Comparison of ENCODE assay signal across 30 mouse cellular contexts in genomic region chr13:67743896-67744295, GRCm38 (mm10). TPM values are rescaled to one million over a fixed set of nuclear protein-coding genes. Genes with fewer than 3 reads are reported as not detected.
A peak's percentile ranks its signal among the peaks of the same experiment; 100 is the strongest.
DNase-seq lines count a peak whose midpoint lies in the region; ATAC-seq and TF ChIP-seq lines count a peak whose summit lies in the region.
"Had no signal": no experiment of that assay in that cellular context is flagged by ENCODE, and none has a peak within 500 bp of the region (broad histone marks: within the 10 kb centered on the region; RNA-seq: fewer than 3 reads in every experiment).

No protein-coding gene starts in this region.

- 89% methylated on average over 9 of the region's 9 CpGs for WGBS in midbrain, embryonic 14.5 days

- no peaks in the 10 kb centered on the region for H3K36me3 ChIP-seq in E14TG2a.4 (ENCODE audit: insufficient read depth, low read length)
- peaks cover 15% of the 10 kb centered on the region for H3K36me3 ChIP-seq in midbrain, embryonic 14.5 days (ENCODE audit: control insufficient read depth, insufficient read depth, low read length)
- H3K36me3 ChIP-seq: G1E had no signal

- ATAC-seq in midbrain, embryonic 14.5 days (ENCODE audit: low FRiP score, low TSS enrichment): no peak
- ATAC-seq: activated CD4-positive, CD25-positive, alpha-beta regulatory T cell, adult 4 months; CD4-positive, CD25-positive, alpha-beta regulatory T cell, adult 4 months; forebrain, embryonic 14.5 days; forebrain, embryonic 16.5 days; Patski had no signal

- peak; percentile 74 for DNase-seq in heart, adult 11 months
- no peak for DNase-seq in heart, adult 9 months (ENCODE audit: low spot score in 2 of 2)
- DNase-seq in ES-CJ7 (ENCODE audit: low read depth, low spot score) (peak; percentile 35), R1 (ENCODE audit: low read depth, low spot score) (peak; percentile 71)
- no peak for DNase-seq in lung, postnatal 36 days
- DNase-seq in midbrain, embryonic 14.5 days: no peak
- DNase-seq in adrenal gland, adult 8-10 months: no peak
- DNase-seq: adrenal gland, postnatal 10 days; adrenal gland, postnatal 25 days; B cell, adult 2 months; cerebellum, adult 11 months; cerebellum, adult 18-20 months; cerebellum, adult 8-10 months; cerebellum, adult 9-11 months; cerebellum, postnatal 14 days; cerebellum, postnatal 36 days; embryo, embryonic 11 days had no signal

- peaks cover 21% of the 10 kb centered on the region for H3K9me3 ChIP-seq in E14TG2a.4 (ENCODE audit: low read length)
- H3K9me3 ChIP-seq in midbrain, embryonic 14.5 days (ENCODE audit: control insufficient read depth, low read length): peaks cover 7% of the 10 kb centered on the region

- no peaks in the 10 kb centered on the region for H3K27me3 ChIP-seq in E14TG2a.4 (ENCODE audit: insufficient read depth, low read length)
- no peaks in the 10 kb centered on the region for H3K27me3 ChIP-seq in midbrain, embryonic 14.5 days (ENCODE audit: control insufficient read depth, insufficient read depth, low read length)
- H3K27me3 ChIP-seq: CH12.LX; embryonic facial prominence, embryonic 13.5 days; embryonic facial prominence, embryonic 15.5 days; forebrain, embryonic 12.5 days; Patski had no signal

- H3K9ac ChIP-seq in midbrain, embryonic 14.5 days (replicated peaks; ENCODE audit: low read length): no peak overlapping the region
- H3K9ac ChIP-seq: embryonic facial prominence, embryonic 13.5 days; embryonic facial prominence, embryonic 15.5 days; forebrain, embryonic 12.5 days had no signal

- peak overlapping the region; percentile 71 for H3K4me3 ChIP-seq in E14TG2a.4 (replicated peaks; ENCODE audit: low read length)
- H3K4me3 ChIP-seq in midbrain, embryonic 14.5 days (replicated peaks; ENCODE audit: low read depth, low read length): no peak overlapping the region
- H3K4me3 ChIP-seq: embryonic facial prominence, embryonic 13.5 days; embryonic facial prominence, embryonic 15.5 days; erythroblast, embryonic 14.5 days; forebrain, embryonic 10.5 days; forebrain, embryonic 12.5 days had no signal

- H3K4me1 ChIP-seq in E14TG2a.4 (replicated peaks; ENCODE audit: low read depth, low read length): peaks cover 27% of the 10 kb centered on the region
- no peaks in the 10 kb centered on the region for H3K4me1 ChIP-seq in midbrain, embryonic 14.5 days (ENCODE audit: control insufficient read depth, insufficient read depth, low read length)
- H3K4me1 ChIP-seq: embryonic facial prominence, embryonic 13.5 days; embryonic facial prominence, embryonic 15.5 days; forebrain, embryonic 10.5 days; forebrain, embryonic 12.5 days had no signal

- H3K27ac ChIP-seq in midbrain, embryonic 14.5 days (replicated peaks; ENCODE audit: low read depth, low read length): no peak overlapping the region
- H3K27ac ChIP-seq: embryonic facial prominence, embryonic 13.5 days; embryonic facial prominence, embryonic 15.5 days; forebrain, embryonic 10.5 days; forebrain, embryonic 12.5 days had no signal

- TF ChIP-seq CTCF in E14TG2a.4 (conservative IDR thresholded peaks at IDR 0.05; ENCODE audit: low read length): no peak

- H3K4me2 ChIP-seq in midbrain, embryonic 14.5 days (ENCODE audit: low read length): no peak overlapping the region
- H3K4me2 ChIP-seq: embryonic facial prominence, embryonic 13.5 days; embryonic facial prominence, embryonic 15.5 days; forebrain, embryonic 12.5 days had no signal

RNA-seq across cellular contexts. Expression of gene Zfp85, which starts 11.1 kb away (rescaled TPM):
- polyA plus RNA-seq in midbrain, embryonic 14.5 days (2014; fragmentation: Nextera tagmentation; extraction: Ambion mirVana): 10.5 and 11.1 TPM in 2 replicates
- 1 to 10 TPM; 3.8 to 7.0 (median 6.4) TPM for total RNA-seq in adrenal gland, adult 8-10 months (2022)
- polyA plus RNA-seq: erythroblast, embryonic 14.5 days had no signal

RNA-seq across cellular contexts. Expression of gene Zfp65, which starts 14.9 kb away (rescaled TPM):
- polyA plus RNA-seq in midbrain, embryonic 14.5 days (2014; fragmentation: Nextera tagmentation; extraction: Ambion mirVana): 5.4 and 6.7 TPM in 2 replicates
- total RNA-seq in adrenal gland, adult 8-10 months (2022): 10 to 100 TPM; 12.1 to 14.5 (median 12.7) TPM

RNA-seq across cellular contexts. Expression of gene Zfp493, which starts 35.6 kb away (rescaled TPM):
- 2.6 and 3.6 TPM in 2 replicates for polyA plus RNA-seq in midbrain, embryonic 14.5 days (2014; fragmentation: Nextera tagmentation; extraction: Ambion mirVana)
- total RNA-seq in adrenal gland, adult 8-10 months (2022): 1 to 10 TPM; 2.3 to 4.2 (median 2.6) TPM
- total RNA-seq: CH12.LX had no signal
- polyA plus RNA-seq: erythroblast, embryonic 14.5 days had no signal

RNA-seq across cellular contexts. Expression of gene Zfp738, which starts 57.0 kb away (rescaled TPM):
- 13.9 and 15.9 TPM in 2 replicates for polyA plus RNA-seq in midbrain, embryonic 14.5 days (2014; fragmentation: Nextera tagmentation; extraction: Ambion mirVana)
- 10 to 100 TPM; 12.6 to 19.6 (median 16.1) TPM for total RNA-seq in adrenal gland, adult 8-10 months (2022)

Comparison
In these comparisons a context has a peak if more than half of its experiments do, and no peak if none do; other contexts are left out.
1. DNase-seq: peak in heart, adult 11 months (single experiment), ES-CJ7 (single experiment) and R1 (single experiment); none in heart, adult 9 months (0 of 2), lung, postnatal 36 days (single experiment), midbrain, embryonic 14.5 days (single experiment) and adrenal gland, adult 8-10 months (single experiment).